Mouse (Mus musculus) central nervous system, embryonic 18 days (tissue): ENCODE measurements around the gene Sit1. TPM values are rescaled to one million over a fixed set of nuclear protein-coding genes. Genes with fewer than 3 reads are reported as not detected.

Source experiments
- polyA plus RNA-seq: library from polyadenylated mRNA; depleted of rRNA; stranded (reverse); fragments of >200 nt; gene quantifications from 2 replicates; pipeline ENCODE4 v1.2.3, GENCODE M21; 2012; rRNA removed

The Sit1 gene
- polyA plus RNA-seq: 0.09 and 0.19 TPM in 2 replicates

DNA sequence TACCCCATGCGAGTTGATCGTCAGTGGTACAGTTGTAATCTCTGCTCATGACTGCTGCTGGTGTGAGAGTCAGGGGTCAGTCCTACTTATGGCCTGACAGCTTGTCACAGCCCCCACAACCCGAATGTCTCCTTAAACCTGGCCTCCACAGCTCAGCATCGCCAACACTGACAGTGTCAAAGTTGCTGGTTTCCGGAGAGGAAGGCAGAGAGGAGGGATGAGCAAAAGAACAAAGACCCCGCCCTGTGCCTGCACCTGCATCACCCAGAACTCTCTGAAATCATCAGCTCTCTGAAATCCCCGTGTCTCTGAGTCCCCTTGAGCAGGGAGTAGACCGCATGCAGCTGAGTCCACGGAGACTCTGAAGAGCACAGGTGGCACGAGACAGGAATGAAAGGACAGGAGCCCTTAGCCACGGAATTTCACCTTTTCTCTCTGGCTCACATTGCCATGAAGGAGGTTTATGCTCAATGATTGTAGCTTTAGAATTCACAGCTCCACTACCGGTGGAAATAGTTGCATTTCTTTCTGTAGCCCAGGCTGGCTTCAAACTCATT lies at the start of gene Sit1:
TSS of gene Sit1 (minus strand) at position 200 of the 557 bp plus-strand sequence.

GRCm38 (mm10) chr4:43506536-43507185 lies 23.1 kb upstream of the Sit1 start, which contains the start of gene Car9:
Gene Car9, plus strand, starts transcription at chr4:43506966.

GRCm38 (mm10) chr4:43499407-43500333 lies 16.1 kb upstream of the Sit1 start, which contains the start of gene Arhgef39:
Gene Arhgef39, minus strand, starts transcription at chr4:43499695.

GRCm38 (mm10) chr4:43492821-43493185 lies 9.3 kb upstream of the Sit1 start, which contains the start of gene Ccdc107:
Gene Ccdc107, plus strand, starts transcription at chr4:43492900.

DNA sequence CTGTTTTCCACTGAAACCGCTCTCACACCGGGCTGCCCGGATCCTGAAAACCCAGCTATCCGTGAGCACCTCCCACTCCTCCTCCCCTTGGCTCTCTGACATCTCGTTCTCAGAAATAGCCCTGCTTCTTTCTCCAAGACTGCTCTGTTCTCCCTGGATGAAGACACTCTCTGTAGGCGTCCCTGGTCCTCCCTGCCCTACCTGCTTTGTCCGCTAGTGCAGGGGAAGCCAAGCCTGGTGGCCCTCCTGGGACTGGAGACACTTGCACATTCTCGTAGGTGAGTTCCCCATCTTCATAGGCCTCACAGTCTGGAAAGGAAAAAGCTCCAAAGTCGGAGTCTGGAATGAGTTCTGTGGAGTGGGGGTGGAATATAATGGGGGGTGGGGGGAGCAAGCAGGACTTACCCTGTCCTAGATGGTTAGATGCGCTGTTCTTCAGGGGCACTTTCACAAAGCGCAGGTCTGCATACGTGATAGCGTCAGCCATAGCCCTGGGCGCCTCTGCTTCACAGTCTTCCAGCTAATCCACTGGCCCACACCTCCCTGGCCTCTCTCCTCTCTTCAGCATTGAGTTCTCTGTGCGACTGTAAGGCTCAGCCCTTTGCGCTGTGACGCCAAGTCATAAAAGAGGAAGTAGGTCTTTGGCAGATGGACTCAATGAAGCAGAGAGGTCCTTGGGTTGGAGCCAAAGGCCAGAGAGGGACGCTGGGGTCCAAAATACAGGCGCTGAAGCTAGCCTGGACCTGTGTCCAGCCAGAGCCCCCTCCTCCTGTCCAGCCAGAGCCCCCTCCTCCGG lies 29.3 kb downstream of the Sit1 start, which contains the start of gene Cd72:
TSS of gene Cd72 (minus strand) at position 588 of the 796 bp plus-strand sequence.

DNA sequence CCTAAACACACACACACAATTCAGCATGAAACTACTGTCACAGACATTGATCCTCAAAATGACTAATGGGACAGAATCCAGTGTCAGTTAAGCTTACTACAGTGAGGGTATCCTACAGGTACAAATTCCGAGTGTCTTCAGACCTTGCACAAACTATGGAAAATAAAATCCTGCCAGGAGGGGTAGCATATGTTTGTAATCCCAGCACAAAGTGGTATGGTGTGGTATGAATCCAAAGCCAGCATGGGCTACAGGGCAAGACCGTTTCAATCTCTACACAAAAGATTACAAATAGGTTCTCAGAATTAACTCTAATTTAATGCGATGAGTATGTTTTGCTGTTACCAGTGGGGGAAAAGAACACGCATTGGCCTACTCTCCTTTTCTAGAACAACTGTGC lies 41.9 kb downstream of the Sit1 start, which contains the start of gene Tesk1:
TSS of gene Tesk1 (plus strand) at position 301 of the 400 bp plus-strand sequence.

Other genes starting within 250 kb of the Sit1 start
- gene Atp8b5, start 216.6 kb downstream of the Sit1 start, polyA plus RNA-seq: 1.2 and 1.4 TPM in 2 replicates
- 49.6 and 65.2 TPM in 2 replicates for gene Rusc2, start 101.8 kb downstream of the Sit1 start, polyA plus RNA-seq
- 2.2 and 2.9 TPM in 2 replicates for gene Fam166b, start 54.6 kb downstream of the Sit1 start, polyA plus RNA-seq
- 71.9 and 81.1 TPM in 2 replicates for gene Tesk1, start 41.8 kb downstream of the Sit1 start, polyA plus RNA-seq
- gene Cd72, start 29.1 kb downstream of the Sit1 start, polyA plus RNA-seq: 0.18 and 0.72 TPM in 2 replicates
- 101 and 113 TPM in 2 replicates for gene Ccdc107, start 9.2 kb upstream of the Sit1 start, polyA plus RNA-seq
- gene Arhgef39, start 16.0 kb upstream of the Sit1 start, polyA plus RNA-seq: 10.2 and 13.0 TPM in 2 replicates
- 0.35 and 0.60 TPM in 2 replicates for gene Car9, start 23.2 kb upstream of the Sit1 start, polyA plus RNA-seq
- gene Tpm2, start 40.0 kb upstream of the Sit1 start, polyA plus RNA-seq: 9.1 and 53.0 TPM in 2 replicates
- gene Creb3, start 78.6 kb upstream of the Sit1 start, polyA plus RNA-seq: 54.1 and 62.0 TPM in 2 replicates
- gene Tln1, start 79.0 kb upstream of the Sit1 start, polyA plus RNA-seq: 55.2 and 59.4 TPM in 2 replicates
- gene Rgp1, start 95.0 kb upstream of the Sit1 start, polyA plus RNA-seq: 34.5 and 36.5 TPM in 2 replicates
- 94.5 and 96.8 TPM in 2 replicates for gene Gba2, start 95.1 kb upstream of the Sit1 start, polyA plus RNA-seq
- gene Msmp, start 100.8 kb upstream of the Sit1 start, polyA plus RNA-seq: not detected in 2 replicates
- gene Npr2, start 148.2 kb upstream of the Sit1 start, polyA plus RNA-seq: 71.9 and 77.8 TPM in 2 replicates
- gene Spag8, start 169.9 kb upstream of the Sit1 start, polyA plus RNA-seq: 6.9 and 7.0 TPM in 2 replicates
- gene Hint2, start 172.7 kb upstream of the Sit1 start, polyA plus RNA-seq: 45.5 and 47.2 TPM in 2 replicates
- gene Tmem8b, start 185.2 kb upstream of the Sit1 start, polyA plus RNA-seq: 18.2 and 24.2 TPM in 2 replicates
- gene Fam221b, start 185.4 kb upstream of the Sit1 start, polyA plus RNA-seq: 0.30 and 0.33 TPM in 2 replicates
- gene Olfr70, start 217.1 kb upstream of the Sit1 start, polyA plus RNA-seq: not detected in 2 replicates
- gene Olfr71, start 226.5 kb upstream of the Sit1 start, polyA plus RNA-seq: not detected in 2 replicates
- gene Hrct1, start 243.5 kb upstream of the Sit1 start, polyA plus RNA-seq: 0.53 and 0.57 TPM in 2 replicates
- 0.23 and 0.47 TPM in 2 replicates for gene Spaar, start 246.3 kb upstream of the Sit1 start, polyA plus RNA-seq